ENCODE assay signal across 27 mouse cellular contexts in genomic region chr6:56098427-56098826, GRCm38 (mm10).
DNase-seq lines count a peak whose midpoint lies in the region; ATAC-seq and TF ChIP-seq lines count a peak whose summit lies in the region.
"Had no signal": no experiment of that assay in that cellular context is flagged by ENCODE, and none has a peak within 500 bp of the region (broad histone marks: within the 10 kb centered on the region; RNA-seq: fewer than 3 reads in every experiment).

No protein-coding gene starts in this region.

- TF ChIP-seq CTCF in midbrain, postnatal 0 days (IDR thresholded peaks at IDR 0.05) = no peak

- no peaks in the 10 kb centered on the region for H3K36me3 ChIP-seq in hindbrain, embryonic 11.5 days (ENCODE audit: control insufficient read depth, insufficient read depth, low read length)
- 0 out of 2 replicates have a peak, but pooled peaks cover 4% of the 10 kb centered on the region for H3K36me3 ChIP-seq in hindbrain, embryonic 10.5 days
- H3K36me3 ChIP-seq in midbrain, postnatal 0 days (ENCODE audit: insufficient read depth, low read length) = 0 out of 2 replicates have a peak, but pooled peaks cover 2% of the 10 kb centered on the region
- H3K36me3 ChIP-seq in midbrain, embryonic 15.5 days (replicated peaks) = no peaks in the 10 kb centered on the region
- no peaks in the 10 kb centered on the region for H3K36me3 ChIP-seq in hindbrain, embryonic 14.5 days (replicated peaks; ENCODE audit: control insufficient read depth, insufficient read depth)
- H3K36me3 ChIP-seq: embryonic facial prominence, embryonic 12.5 days; heart, embryonic 13.5 days; intestine, embryonic 15.5 days; limb, embryonic 12.5 days; liver, embryonic 15.5 days had no signal

- H3K9me3 ChIP-seq in hindbrain, embryonic 11.5 days (ENCODE audit: control insufficient read depth, low read length) = peaks cover 4% of the 10 kb centered on the region
- H3K9me3 ChIP-seq in hindbrain, embryonic 10.5 days = peaks cover 6% of the 10 kb centered on the region; the same call in 1 of the 2 replicates
- peaks cover 8% of the 10 kb centered on the region; the same call in 1 of the 2 replicates for H3K9me3 ChIP-seq in midbrain, postnatal 0 days (ENCODE audit: low read length)
- peaks cover 3% of the 10 kb centered on the region; the same call in 1 of the 2 replicates for H3K9me3 ChIP-seq in midbrain, embryonic 15.5 days
- peaks cover 10% of the 10 kb centered on the region; the same call in 1 of the 2 replicates for H3K9me3 ChIP-seq in hindbrain, embryonic 14.5 days (ENCODE audit: control insufficient read depth, low read length)
- H3K9me3 ChIP-seq: embryonic facial prominence, embryonic 12.5 days; intestine, embryonic 15.5 days; liver, embryonic 15.5 days had no signal

- H3K27ac ChIP-seq in hindbrain, embryonic 11.5 days (ENCODE audit: low read depth, low read length) = no peak overlapping the region
- no peak overlapping the region for H3K27ac ChIP-seq in hindbrain, embryonic 10.5 days
- H3K27ac ChIP-seq in midbrain, postnatal 0 days (ENCODE audit: low read depth, low read length) = no peak overlapping the region
- H3K27ac ChIP-seq in midbrain, embryonic 15.5 days = no peak overlapping the region
- H3K27ac ChIP-seq in hindbrain, embryonic 14.5 days = no peak overlapping the region
- H3K27ac ChIP-seq: embryonic facial prominence, embryonic 12.5 days; heart, embryonic 13.5 days; intestine, embryonic 15.5 days; kidney, postnatal 0 days; limb, embryonic 12.5 days; liver, embryonic 15.5 days; stomach, postnatal 0 days had no signal

- 78% methylated on average over 5 of the region's 5 CpGs for WGBS in hindbrain, embryonic 11.5 days
- 85% methylated on average over 5 of the region's 5 CpGs for WGBS in hindbrain, embryonic 10.5 days
- WGBS in midbrain, postnatal 0 days = 63% methylated on average over 5 of the region's 5 CpGs
- WGBS in midbrain, embryonic 15.5 days = 57% methylated on average over 5 of the region's 5 CpGs
- 47% methylated on average over 5 of the region's 5 CpGs for WGBS in hindbrain, embryonic 14.5 days

- no peak overlapping the region for H3K4me2 ChIP-seq in hindbrain, embryonic 11.5 days (replicated peaks; ENCODE audit: low read depth, low read length)
- H3K4me2 ChIP-seq in midbrain, postnatal 0 days (ENCODE audit: low read depth, low read length, poor library complexity, severe bottlenecking) = no peak overlapping the region
- H3K4me2 ChIP-seq in midbrain, embryonic 15.5 days = no peak overlapping the region
- H3K4me2 ChIP-seq in hindbrain, embryonic 14.5 days (replicated peaks) = no peak overlapping the region
- H3K4me2 ChIP-seq: embryonic facial prominence, embryonic 12.5 days; heart, embryonic 13.5 days; intestine, embryonic 15.5 days; limb, embryonic 12.5 days; liver, embryonic 15.5 days; lung, embryonic 14.5 days had no signal

- DNase-seq in hindbrain, embryonic 11.5 days (ENCODE audit: low spot score) = no peak
- no peak for DNase-seq in hindbrain, embryonic 10.5 days (ENCODE audit: low spot score)
- DNase-seq in midbrain, postnatal 0 days (ENCODE audit: low spot score) = peak; percentile 47
- DNase-seq in hindbrain, embryonic 14.5 days (ENCODE audit: low spot score) = no peak
- peak; percentile 71 for DNase-seq in retina, embryonic 14.5 days (ENCODE audit: low spot score)
- DNase-seq in kidney, postnatal 10 days = no peak
- no peak for DNase-seq in adrenal gland, postnatal 36 days
- DNase-seq: adrenal gland, postnatal 25 days; cerebellum, adult 2 months; cerebellum, postnatal 36 days; gastrocnemius, postnatal 10 days; heart, postnatal 10 days; kidney, adult 8-10 months; lung, embryonic 14.5 days; lung, postnatal 14 days; right cerebral cortex, adult 18-20 months; thymus, adult 18-20 months; thymus, postnatal 25 days had no signal

- no peaks in the 10 kb centered on the region for H3K27me3 ChIP-seq in hindbrain, embryonic 11.5 days (ENCODE audit: control insufficient read depth, insufficient read depth, low read length)
- no peaks in the 10 kb centered on the region for H3K27me3 ChIP-seq in hindbrain, embryonic 10.5 days (ENCODE audit: insufficient read depth, poor library complexity, severe bottlenecking)
- no peaks in the 10 kb centered on the region for H3K27me3 ChIP-seq in midbrain, postnatal 0 days (ENCODE audit: insufficient read depth, low read length)
- H3K27me3 ChIP-seq in midbrain, embryonic 15.5 days (replicated peaks) = no peaks in the 10 kb centered on the region
- H3K27me3 ChIP-seq in hindbrain, embryonic 14.5 days (ENCODE audit: control insufficient read depth, insufficient read depth, low read length) = no peaks in the 10 kb centered on the region
- H3K27me3 ChIP-seq: embryonic facial prominence, embryonic 12.5 days; heart, embryonic 13.5 days; intestine, embryonic 15.5 days; limb, embryonic 12.5 days; liver, embryonic 15.5 days had no signal

- H3K4me1 ChIP-seq in hindbrain, embryonic 11.5 days (replicated peaks; ENCODE audit: control insufficient read depth, insufficient read depth, low read length) = no peaks in the 10 kb centered on the region
- no peaks in the 10 kb centered on the region for H3K4me1 ChIP-seq in hindbrain, embryonic 10.5 days (replicated peaks)
- H3K4me1 ChIP-seq in midbrain, postnatal 0 days (ENCODE audit: insufficient read depth, low read length) = no peaks in the 10 kb centered on the region
- no peaks in the 10 kb centered on the region for H3K4me1 ChIP-seq in midbrain, embryonic 15.5 days
- H3K4me1 ChIP-seq in hindbrain, embryonic 14.5 days (replicated peaks; ENCODE audit: control insufficient read depth, insufficient read depth, low read length) = no peaks in the 10 kb centered on the region
- H3K4me1 ChIP-seq: embryonic facial prominence, embryonic 12.5 days; heart, embryonic 13.5 days; intestine, embryonic 15.5 days; limb, embryonic 12.5 days; liver, embryonic 15.5 days had no signal

- H3K9ac ChIP-seq in hindbrain, embryonic 11.5 days (ENCODE audit: low read depth, low read length) = no peak overlapping the region
- H3K9ac ChIP-seq in midbrain, postnatal 0 days (replicated peaks; ENCODE audit: low read length, poor library complexity, severe bottlenecking) = no peak overlapping the region
- no peak overlapping the region for H3K9ac ChIP-seq in midbrain, embryonic 15.5 days
- no peak overlapping the region for H3K9ac ChIP-seq in hindbrain, embryonic 14.5 days
- H3K9ac ChIP-seq: embryonic facial prominence, embryonic 12.5 days; heart, embryonic 13.5 days; intestine, embryonic 15.5 days; limb, embryonic 12.5 days; liver, embryonic 15.5 days; lung, embryonic 14.5 days had no signal

- no peak overlapping the region for H3K4me3 ChIP-seq in hindbrain, embryonic 11.5 days (ENCODE audit: low read depth, low read length)
- no peak overlapping the region for H3K4me3 ChIP-seq in hindbrain, embryonic 10.5 days
- no peak overlapping the region for H3K4me3 ChIP-seq in midbrain, postnatal 0 days (ENCODE audit: low read depth, low read length)
- H3K4me3 ChIP-seq in midbrain, embryonic 15.5 days = no peak overlapping the region
- H3K4me3 ChIP-seq in hindbrain, embryonic 14.5 days (replicated peaks; ENCODE audit: low read length) = no peak overlapping the region
- H3K4me3 ChIP-seq: embryonic facial prominence, embryonic 12.5 days; heart, embryonic 13.5 days; intestine, embryonic 15.5 days; limb, embryonic 12.5 days; liver, embryonic 15.5 days had no signal

- peak; percentile 43; the same call in 1 of the 2 replicates for ATAC-seq in hindbrain, embryonic 11.5 days (ENCODE audit: low FRiP score)
- no peak for ATAC-seq in midbrain, postnatal 0 days (ENCODE audit: low FRiP score)
- ATAC-seq in midbrain, embryonic 15.5 days (replicated peaks) = no peak; the same call in 1 of the 2 replicates
- peak; percentile 48; the same call in 1 of the 2 replicates for ATAC-seq in hindbrain, embryonic 14.5 days (ENCODE audit: low FRiP score)
- ATAC-seq: forebrain, embryonic 16.5 days; intestine, embryonic 15.5 days had no signal

Comparison
In these comparisons a context has a peak if more than half of its experiments do, and no peak if none do; other contexts are left out.
1. ATAC-seq: peak in hindbrain, embryonic 11.5 days (single experiment) and hindbrain, embryonic 14.5 days (single experiment); none in midbrain, postnatal 0 days (single experiment) and midbrain, embryonic 15.5 days (single experiment).
2. DNase-seq: peak in midbrain, postnatal 0 days (single experiment) and retina, embryonic 14.5 days (single experiment); none in hindbrain, embryonic 11.5 days (single experiment), hindbrain, embryonic 10.5 days (single experiment), hindbrain, embryonic 14.5 days (single experiment), kidney, postnatal 10 days (single experiment) and adrenal gland, postnatal 36 days (0 of 2).